Mouse (Mus musculus) forebrain, embryonic 10.5 days (tissue): Measurements from ENCODE around the gene Gigyf2. TPM values are rescaled to one million over a fixed set of nuclear protein-coding genes. Genes with fewer than 3 reads are reported as not detected.

Experiments
- DNase-seq: peaks from one replicate; pipeline ENCODE4 v3.0.0-alpha.2; 2017; ENCODE audit warnings: low spot score; ENCODE audit errors: extremely low spot score
- H3K27ac ChIP-seq: fragments of 300-500 bp; sonication (generic); 2 replicates; pipeline ENCODE4 v1.5.1; 2016; ENCODE audit warnings: mild to moderate bottlenecking
- H3K27me3 ChIP-seq: fragments of 300-500 bp; sonication (generic); 2 replicates; pipeline ENCODE4 v1.6.1; 2016; ENCODE audit warnings: mild to moderate bottlenecking; ENCODE audit not compliant: poor library complexity, severe bottlenecking
- H3K36me3 ChIP-seq: fragments of 300-500 bp; sonication (generic); replicated peaks from 2 replicates; pipeline ENCODE4 v1.6.1; 2016; ENCODE audit warnings: mild to moderate bottlenecking, moderate library complexity
- H3K4me1 ChIP-seq: fragments of 300-500 bp; sonication (generic); 2 replicates; pipeline ENCODE4 v1.6.1; 2016
- H3K4me3 ChIP-seq: fragments of 300-500 bp; sonication (generic); 2 replicates; pipeline ENCODE4 v1.5.1; 2016; ENCODE audit warnings: mild to moderate bottlenecking, moderate library complexity
- H3K9me3 ChIP-seq: fragments of 300-500 bp; sonication (generic); 2 replicates; pipeline ENCODE4 v1.6.1; 2016; ENCODE audit warnings: mild to moderate bottlenecking, moderate library complexity
- WGBS: fragments of 180-500 bp; shearing (Covaris S2); methylation state at CpG from one replicate; pipeline ENCODE4 v1.1.7; 2016; 5-methylcytosine and 5-hydroxymethylcytosine counted together
- polyA plus RNA-seq: library from polyadenylated mRNA; unstranded; fragments of >200 nt; fragmentation: Nextera tagmentation; extraction: Ambion mirVana; gene quantifications from 2 replicates; pipeline ENCODE4 v1.2.1, GENCODE M21; 2016

Gene Gigyf2
- polyA plus RNA-seq, 1 experiment from 2014 or later: 47.4 TPM

DNA sequence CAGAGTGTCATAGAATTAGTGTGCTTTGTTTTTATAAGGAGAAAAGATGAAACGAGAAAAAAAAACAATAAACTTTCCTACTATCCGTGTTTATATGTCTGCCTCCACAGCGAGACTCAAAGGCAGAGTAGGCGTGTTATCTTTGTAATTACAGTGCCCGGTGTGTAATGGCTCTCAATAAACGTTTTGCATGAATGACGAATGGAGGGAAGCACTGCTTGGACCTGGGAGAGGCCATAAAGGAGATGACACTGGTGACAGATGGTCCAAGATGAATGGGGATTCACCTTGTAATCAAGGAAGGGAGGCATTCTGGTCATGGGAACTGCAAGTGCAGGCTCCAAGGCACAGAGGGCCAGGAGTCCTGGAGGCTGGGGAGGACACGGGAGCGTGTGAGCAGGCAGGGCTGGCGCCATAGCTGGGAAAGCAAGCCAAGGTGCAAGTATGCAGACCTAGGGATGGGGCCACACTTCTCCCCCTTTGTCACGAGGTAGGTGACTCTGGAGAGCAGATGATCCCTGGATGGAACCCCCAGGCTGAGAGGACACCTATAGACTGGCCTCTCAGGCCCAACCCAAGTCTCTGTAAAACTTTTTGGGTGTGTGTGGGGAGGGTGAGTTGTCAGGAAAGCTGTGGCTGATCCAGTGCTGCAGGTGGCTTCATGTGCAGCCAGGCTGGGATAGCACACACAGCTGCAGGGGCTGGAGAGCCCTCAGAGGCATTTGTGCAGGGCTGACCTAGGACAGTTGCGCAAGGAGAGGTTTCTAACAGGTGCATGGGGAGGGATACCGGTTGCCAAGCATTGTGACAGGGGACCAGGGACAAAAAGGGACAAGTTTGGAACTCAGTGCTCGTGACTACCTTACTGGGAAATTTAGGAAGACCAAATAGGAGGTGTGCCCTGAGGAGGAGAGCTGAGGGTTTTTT lies 26.2 kb upstream of the Gigyf2 start:
- DNase-seq: no peak
- no peak overlapping the region for H3K4me3 ChIP-seq

GRCm38 (mm10) chr1:87301971-87302370 lies 24.8 kb upstream of the Gigyf2 start:
- Histone ChIP-seq H3K27me3 (no peaks in the 10 kb centered on the region), H3K27ac (no peak overlapping the region), H3K9me3 (no peaks in the 10 kb centered on the region), H3K4me3 (no peak overlapping the region), H3K36me3 (no peaks in the 10 kb centered on the region), H3K4me1 (no peaks in the 10 kb centered on the region)
- 93% methylated on average over 2 of the region's 2 CpGs for WGBS
- no peak for DNase-seq

More for the DNA sequence above, 26.2 kb upstream of the Gigyf2 start:
- Histone ChIP-seq H3K4me1 (no peaks in the 10 kb centered on the region), H3K9me3 (no peaks in the 10 kb centered on the region), H3K36me3 (no peaks in the 10 kb centered on the region), H3K27ac (no peak overlapping the region), H3K27me3 (no peaks in the 10 kb centered on the region)
- WGBS: 85% methylated on average over 14 of the region's 14 CpGs

GRCm38 (mm10) chr1:87308952-87309351 lies 17.8 kb upstream of the Gigyf2 start:
- WGBS: 95% methylated on average over 3 of the region's 3 CpGs

GRCm38 (mm10) chr1:87309621-87310020 lies 17.2 kb upstream of the Gigyf2 start:
- no peaks in the 10 kb centered on the region for H3K9me3 ChIP-seq
- no peak overlapping the region for H3K27ac ChIP-seq
- no peak overlapping the region for H3K4me3 ChIP-seq
- no peaks in the 10 kb centered on the region for H3K36me3 ChIP-seq
- H3K4me1 ChIP-seq: no peaks in the 10 kb centered on the region
- no peaks in the 10 kb centered on the region for H3K27me3 ChIP-seq
- WGBS: 75% methylated on average over 16 of the region's 16 CpGs
- no peak for DNase-seq

More at GRCm38 (mm10) chr1:87308952-87309351, 17.8 kb upstream of the Gigyf2 start:
- Histone ChIP-seq H3K27me3 (no peaks in the 10 kb centered on the region), H3K4me3 (no peak overlapping the region), H3K4me1 (no peaks in the 10 kb centered on the region), H3K9me3 (no peaks in the 10 kb centered on the region), H3K36me3 (no peaks in the 10 kb centered on the region), H3K27ac (no peak overlapping the region)
- no peak for DNase-seq

GRCm38 (mm10) chr1:87312681-87313080 lies 14.1 kb upstream of the Gigyf2 start:
- no peaks in the 10 kb centered on the region for H3K27me3 ChIP-seq
- no peaks in the 10 kb centered on the region for H3K9me3 ChIP-seq
- no peaks in the 10 kb centered on the region for H3K4me1 ChIP-seq
- DNase-seq: no peak
- H3K4me3 ChIP-seq: no peak overlapping the region
- WGBS: 95% methylated on average over 2 of the region's 2 CpGs
- no peaks in the 10 kb centered on the region for H3K36me3 ChIP-seq
- no peak overlapping the region for H3K27ac ChIP-seq

GRCm38 (mm10) chr1:87313116-87313515 lies 13.7 kb upstream of the Gigyf2 start:
- no peak for DNase-seq
- Histone ChIP-seq H3K27me3 (no peaks in the 10 kb centered on the region), H3K9me3 (no peaks in the 10 kb centered on the region), H3K4me3 (no peak overlapping the region), H3K36me3 (no peaks in the 10 kb centered on the region), H3K4me1 (no peaks in the 10 kb centered on the region), H3K27ac (no peak overlapping the region)
- WGBS: 86% methylated on average over 2 of the region's 2 CpGs

DNA sequence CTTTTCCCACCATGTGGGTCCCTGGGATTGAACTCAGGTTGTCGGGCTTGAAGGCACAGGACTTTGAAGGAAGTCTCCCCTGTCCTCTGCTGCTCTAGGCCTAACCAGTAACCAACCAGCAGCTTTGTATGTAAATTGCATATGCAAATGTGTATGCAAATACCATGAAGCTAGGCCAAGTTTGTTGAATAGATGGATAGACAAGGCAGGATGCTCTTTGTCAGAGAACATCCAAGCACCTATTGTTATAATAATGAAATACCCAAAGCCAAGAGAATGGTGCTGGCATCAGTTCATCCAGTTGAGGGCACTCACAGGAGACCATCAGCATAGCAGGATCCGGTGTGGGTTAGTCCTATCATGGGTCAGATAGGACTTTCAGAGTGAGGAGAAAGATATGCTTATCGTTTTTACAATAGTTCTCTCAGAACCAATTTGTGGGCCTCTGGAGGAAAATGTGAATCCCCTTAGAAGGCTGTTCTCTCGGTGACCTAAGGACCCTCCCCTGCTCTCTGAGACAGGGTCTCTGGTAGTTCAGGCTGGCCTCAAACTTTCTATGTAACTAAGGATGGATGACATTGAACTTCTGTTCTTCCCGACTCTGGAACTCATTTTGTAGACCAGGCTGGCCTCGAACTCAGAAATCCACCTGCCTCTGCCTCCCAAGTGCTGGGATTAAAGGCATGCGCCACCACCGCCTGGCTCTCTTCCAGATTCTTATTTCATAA lies 12.8 kb upstream of the Gigyf2 start:
- WGBS: 90% methylated on average over 8 of the region's 8 CpGs

DNA sequence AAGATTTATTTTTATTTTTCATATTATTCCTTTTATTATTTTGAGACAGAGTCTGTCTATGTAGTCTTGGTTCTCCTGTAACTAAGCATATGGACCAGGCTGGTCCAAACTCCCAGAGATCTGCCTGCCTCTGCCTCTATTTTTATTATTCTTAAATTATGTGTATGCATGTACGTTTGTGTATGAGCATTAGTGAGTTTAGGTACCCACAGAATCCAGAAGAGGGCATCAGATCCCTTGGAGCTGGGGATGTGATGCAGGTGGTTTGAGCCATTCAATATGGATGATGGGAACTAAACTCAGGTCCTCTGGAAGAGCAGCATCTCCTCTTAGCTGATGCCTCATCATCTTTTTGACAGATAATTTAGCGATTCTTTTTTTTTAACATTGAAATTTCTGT lies 11.4 kb upstream of the Gigyf2 start:
- WGBS: 91% methylated on average over 2 of the region's 2 CpGs
- H3K4me1 ChIP-seq: no peaks in the 10 kb centered on the region
- no peak for DNase-seq
- H3K27me3 ChIP-seq: no peaks in the 10 kb centered on the region
- H3K9me3 ChIP-seq: peaks cover 20% of the 10 kb centered on the region
- H3K36me3 ChIP-seq: no peaks in the 10 kb centered on the region
- H3K4me3 ChIP-seq: no peak overlapping the region
- H3K27ac ChIP-seq: no peak overlapping the region

More for the DNA sequence above, 12.8 kb upstream of the Gigyf2 start:
- H3K4me3 ChIP-seq: no peak overlapping the region
- H3K36me3 ChIP-seq: no peaks in the 10 kb centered on the region
- H3K9me3 ChIP-seq: peaks cover 6% of the 10 kb centered on the region; the same call in 1 of the 2 replicates
- no peaks in the 10 kb centered on the region for H3K27me3 ChIP-seq
- DNase-seq: no peak
- no peaks in the 10 kb centered on the region for H3K4me1 ChIP-seq
- H3K27ac ChIP-seq: no peak overlapping the region

DNA sequence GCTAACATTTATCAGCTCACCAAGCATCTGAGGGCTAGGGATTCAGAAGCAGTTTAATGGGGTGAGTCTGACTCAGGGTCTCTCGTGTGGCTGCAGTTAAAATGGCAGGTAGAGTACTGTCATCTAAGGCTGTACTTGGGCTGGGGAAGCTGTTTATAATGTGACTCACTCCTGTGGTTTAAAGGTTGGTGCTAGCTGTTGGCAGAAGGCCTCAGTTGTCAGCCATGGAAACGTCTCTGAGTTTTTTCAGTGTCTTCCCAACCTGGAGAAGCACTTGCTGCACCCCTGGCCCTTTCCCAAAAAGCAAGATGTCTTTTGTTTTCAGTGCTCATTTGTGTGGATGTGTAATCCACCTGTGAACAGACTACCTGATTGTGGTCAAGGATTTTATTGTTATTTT lies 10.9 kb upstream of the Gigyf2 start:
- peaks cover 24% of the 10 kb centered on the region for H3K9me3 ChIP-seq
- DNase-seq: no peak
- 81% methylated on average over 2 of the region's 2 CpGs for WGBS
- no peaks in the 10 kb centered on the region for H3K36me3 ChIP-seq
- no peaks in the 10 kb centered on the region for H3K4me1 ChIP-seq
- no peak overlapping the region for H3K27ac ChIP-seq
- H3K27me3 ChIP-seq: no peaks in the 10 kb centered on the region
- H3K4me3 ChIP-seq: no peak overlapping the region

DNA sequence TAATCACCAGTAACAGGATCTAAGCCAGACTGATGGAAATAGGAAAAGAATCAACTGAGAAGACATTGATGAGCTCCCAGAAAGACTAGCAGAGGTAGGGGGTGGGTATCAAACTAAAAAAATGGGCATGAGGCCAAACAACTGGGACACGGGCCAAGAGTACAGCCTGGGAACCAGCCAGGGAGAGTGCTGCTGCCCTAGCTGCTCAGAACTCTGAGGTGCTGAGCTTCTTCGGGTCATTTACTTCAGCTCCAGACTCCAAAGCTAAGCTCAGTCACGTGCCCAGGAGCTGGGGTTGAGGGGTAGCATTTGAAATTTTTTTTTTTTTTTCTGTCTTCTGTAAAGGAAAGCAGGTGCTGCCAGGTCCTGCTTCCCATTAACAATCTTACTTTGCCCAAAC lies 10.1 kb upstream of the Gigyf2 start:
- no peak for DNase-seq
- WGBS: 77% methylated on average over 3 of the region's 3 CpGs
- no peaks in the 10 kb centered on the region for H3K4me1 ChIP-seq

GRCm38 (mm10) chr1:87321071-87321470 lies 5.7 kb upstream of the Gigyf2 start:
- DNase-seq: no peak
- Histone ChIP-seq H3K27me3 (no peaks in the 10 kb centered on the region), H3K9me3 (peaks cover 33% of the 10 kb centered on the region), H3K4me1 (no peaks in the 10 kb centered on the region), H3K4me3 (no peak overlapping the region), H3K36me3 (no peaks in the 10 kb centered on the region), H3K27ac (no peak overlapping the region)
- WGBS: 13% methylated on average over 1 of the region's 1 CpGs

More for the DNA sequence above, 10.1 kb upstream of the Gigyf2 start:
- H3K27me3 ChIP-seq: no peaks in the 10 kb centered on the region
- no peaks in the 10 kb centered on the region for H3K36me3 ChIP-seq
- H3K4me3 ChIP-seq: no peak overlapping the region
- H3K9me3 ChIP-seq: peaks cover 32% of the 10 kb centered on the region
- H3K27ac ChIP-seq: no peak overlapping the region

GRCm38 (mm10) chr1:87322778-87323177 lies 4.0 kb upstream of the Gigyf2 start:
- no peak overlapping the region for H3K4me3 ChIP-seq
- WGBS: 91% methylated on average over 3 of the region's 3 CpGs
- peaks cover 33% of the 10 kb centered on the region for H3K9me3 ChIP-seq
- no peaks in the 10 kb centered on the region for H3K36me3 ChIP-seq
- H3K27me3 ChIP-seq: no peaks in the 10 kb centered on the region
- H3K27ac ChIP-seq: no peak overlapping the region
- DNase-seq: no peak
- H3K4me1 ChIP-seq: peaks cover 8% of the 10 kb centered on the region

- Histone ChIP-seq H3K27me3 (no peaks in the 10 kb centered on the region), H3K4me1 (peaks cover 20% of the 10 kb centered on the region), H3K4me3 (no peak overlapping the region), H3K36me3 (peaks cover 6% of the 10 kb centered on the region), H3K27ac (no peak overlapping the region), H3K9me3 (peaks cover 21% of the 10 kb centered on the region)
- no peak for DNase-seq
Observed at GRCm38 (mm10) chr1:87324649-87325048, 2.1 kb upstream of the Gigyf2 start.
